Mouse (Mus musculus): Measurements from ENCODE around the gene Fbxo24. TPM values are rescaled to one million over a fixed set of nuclear protein-coding genes. Genes with fewer than 3 reads are reported as not detected.
A peak's percentile ranks its signal among the peaks of the same experiment; 100 is the strongest.
"Not testable (repeated sequence)": the region's sequence is repeated elsewhere in the genome, so short reads cannot be mapped to it uniquely, and the experiment has no call there.

Gene Fbxo24
- polyA plus RNA-seq, 1 experiment from 2014 or later: not detected

GRCm38 (mm10) chr5:137630602-137631001, 1.8 kb upstream of the Fbxo24 start:
- Histone ChIP-seq H3K27ac (ENCODE audit: low read depth) (peak overlapping the region; percentile 68), H3K36me3 (ENCODE audit: insufficient read depth) (peaks cover 26% of the 10 kb centered on the region), H3K9me3 (ENCODE audit: low read depth, low read length) (no peaks in the 10 kb centered on the region), H3K4me1 (ENCODE audit: insufficient read depth) (peaks cover 20% of the 10 kb centered on the region), H3K4me2 (peak overlapping the region; percentile 90), H3K27me3 (ENCODE audit: insufficient read depth, low read length) (no peaks in the 10 kb centered on the region), H3K9ac (peak overlapping the region; percentile 75), H3K4me3 (ENCODE audit: low read depth, low read length) (peak overlapping the region; percentile 94)
- no peak for TF ChIP-seq CTCF (IDR thresholded peaks at IDR 0.05; ENCODE audit: low read depth)
- DNase-seq: peak; percentile 51
- WGBS: 17% methylated on average over 3 of the region's 3 CpGs
- no peak for ATAC-seq (ENCODE audit: insufficient read depth)

GRCm38 (mm10) chr5:137629906-137630545, 1.2 kb upstream of the Fbxo24 start:
- peak overlapping the region; percentile 90 for H3K4me2 ChIP-seq
- H3K4me1 ChIP-seq (ENCODE audit: insufficient read depth): peaks cover 20% of the 10 kb centered on the region
- H3K9me3 ChIP-seq (ENCODE audit: low read depth, low read length): no peaks in the 10 kb centered on the region
- H3K27me3 ChIP-seq (ENCODE audit: insufficient read depth, low read length): no peaks in the 10 kb centered on the region
- 16% methylated on average over 6 of the region's 6 CpGs for WGBS
- H3K36me3 ChIP-seq (ENCODE audit: insufficient read depth): peaks cover 20% of the 10 kb centered on the region
- DNase-seq: peak; percentile 45
- H3K27ac ChIP-seq (ENCODE audit: low read depth): peak overlapping the region; percentile 97
- peak overlapping the region; percentile 94 for H3K4me3 ChIP-seq (ENCODE audit: low read depth, low read length)
- peak overlapping the region; percentile 75 for H3K9ac ChIP-seq
- ATAC-seq (ENCODE audit: insufficient read depth): no peak
- no peak for TF ChIP-seq CTCF (IDR thresholded peaks at IDR 0.05; ENCODE audit: low read depth)

GRCm38 (mm10) chr5:137629306-137629721, 512 bp upstream of the Fbxo24 start:
- Histone ChIP-seq H3K4me2 (peak overlapping the region; percentile 90), H3K4me1 (ENCODE audit: insufficient read depth) (peaks cover 20% of the 10 kb centered on the region), H3K36me3 (ENCODE audit: insufficient read depth) (peaks cover 16% of the 10 kb centered on the region), H3K27ac (ENCODE audit: low read depth) (peak overlapping the region; percentile 97), H3K9ac (peak overlapping the region; percentile 75), H3K4me3 (ENCODE audit: low read depth, low read length) (peak overlapping the region; percentile 94), H3K9me3 (ENCODE audit: low read depth, low read length) (no peaks in the 10 kb centered on the region), H3K27me3 (ENCODE audit: insufficient read depth, low read length) (no peaks in the 10 kb centered on the region)
- ATAC-seq (ENCODE audit: insufficient read depth) (peak; percentile 45), DNase-seq (peak; percentile 78)
- TF ChIP-seq CTCF (IDR thresholded peaks at IDR 0.05; ENCODE audit: low read depth): no peak
- under 1% methylated on average over 23 of the region's 23 CpGs for WGBS

- no peak for TF ChIP-seq CTCF (IDR thresholded peaks at IDR 0.05; ENCODE audit: low read depth)
- ATAC-seq (ENCODE audit: insufficient read depth): no peak
- DNase-seq: peak; percentile 53
- peak overlapping the region; percentile 90 for H3K4me2 ChIP-seq
- peak overlapping the region; percentile 61 for H3K9ac ChIP-seq
- H3K36me3 ChIP-seq (ENCODE audit: insufficient read depth): peaks cover 6% of the 10 kb centered on the region; the same call in 1 of the 2 replicates
- under 1% methylated on average over 9 of the region's 9 CpGs for WGBS
- peaks cover 20% of the 10 kb centered on the region for H3K4me1 ChIP-seq (ENCODE audit: insufficient read depth)
- peak overlapping the region; percentile 90 for H3K27ac ChIP-seq (ENCODE audit: low read depth)
- H3K9me3 ChIP-seq (ENCODE audit: low read depth, low read length): no peaks in the 10 kb centered on the region
- H3K27me3 ChIP-seq (ENCODE audit: insufficient read depth, low read length): no peaks in the 10 kb centered on the region
- peak overlapping the region; percentile 94 for H3K4me3 ChIP-seq (ENCODE audit: low read depth, low read length)
Measured at GRCm38 (mm10) chr5:137627991-137628390, 811 bp downstream of the Fbxo24 start.

GRCm38 (mm10) chr5:137623937-137624530, 4.8 kb downstream of the Fbxo24 start:
- Histone ChIP-seq H3K4me1 (ENCODE audit: insufficient read depth) (no peaks in the 10 kb centered on the region), H3K4me2 (no peak overlapping the region), H3K9ac (no peak overlapping the region), H3K4me3 (ENCODE audit: low read depth, low read length) (no peak overlapping the region), H3K9me3 (ENCODE audit: low read depth, low read length) (no peaks in the 10 kb centered on the region), H3K27ac (ENCODE audit: low read depth) (no peak overlapping the region), H3K27me3 (ENCODE audit: insufficient read depth, low read length) (no peaks in the 10 kb centered on the region), H3K36me3 (ENCODE audit: insufficient read depth) (no peaks in the 10 kb centered on the region)
- 77% methylated on average over 11 of the region's 11 CpGs for WGBS
- no peak for ATAC-seq (ENCODE audit: insufficient read depth)
- no peak for DNase-seq
- TF ChIP-seq CTCF (IDR thresholded peaks at IDR 0.05; ENCODE audit: low read depth): no peak

GRCm38 (mm10) chr5:137615347-137615746, 13.5 kb downstream of the Fbxo24 start:
- ATAC-seq (ENCODE audit: insufficient read depth) (no peak), DNase-seq (no peak)
- H3K27me3 ChIP-seq (ENCODE audit: insufficient read depth, low read length): no peaks in the 10 kb centered on the region
- H3K36me3 ChIP-seq (ENCODE audit: insufficient read depth): no peaks in the 10 kb centered on the region
- no peak overlapping the region for H3K9ac ChIP-seq
- H3K4me2 ChIP-seq: no peak overlapping the region
- H3K4me3 ChIP-seq (ENCODE audit: low read depth, low read length): no peak overlapping the region
- H3K27ac ChIP-seq (ENCODE audit: low read depth): no peak overlapping the region
- WGBS: 73% methylated on average over 7 of the region's 7 CpGs
- no peaks in the 10 kb centered on the region for H3K9me3 ChIP-seq (ENCODE audit: low read depth, low read length)
- peaks cover 18% of the 10 kb centered on the region; the same call in 1 of the 2 replicates for H3K4me1 ChIP-seq (ENCODE audit: insufficient read depth)
- TF ChIP-seq CTCF (IDR thresholded peaks at IDR 0.05; ENCODE audit: low read depth): no peak

GRCm38 (mm10) chr5:137614921-137615320, 13.9 kb downstream of the Fbxo24 start:
- not testable (repeated sequence) for H3K27ac ChIP-seq (ENCODE audit: low read depth); DNase-seq; ATAC-seq (ENCODE audit: insufficient read depth); H3K9me3 ChIP-seq (ENCODE audit: low read depth, low read length); H3K4me2 ChIP-seq; H3K36me3 ChIP-seq (ENCODE audit: insufficient read depth); H3K4me3 ChIP-seq (ENCODE audit: low read depth, low read length); H3K9ac ChIP-seq; H3K27me3 ChIP-seq (ENCODE audit: insufficient read depth, low read length)
- WGBS: 56% methylated on average over 2 of the region's 2 CpGs
- peaks cover 22% of the 10 kb centered on the region; the same call in 1 of the 2 replicates for H3K4me1 ChIP-seq (ENCODE audit: insufficient read depth)
- 0 out of 2 replicates have a peak, but pooled peaks have one; percentile 14 for TF ChIP-seq CTCF (IDR thresholded peaks at IDR 0.05; ENCODE audit: low read depth)

Data from lung, embryonic 14.5 days (tissue).